Mouse (Mus musculus) CH12.LX (cell line): ENCODE measurements around the gene Yif1b.

Source experiments
- CTCF ChIP-seq, 2 experiments: IDR thresholded peaks in 1 of 2; conservative IDR thresholded peaks in 1 of 2; 2 replicates each; pipeline ENCODE4 v1.5.1; 2011 to 2012; ENCODE audit warnings: low read depth in 2 of 2, low read length in 2 of 2, improper control_type of control experiment in 1 of 2, inconsistent platforms in 1 of 2, mild to moderate bottlenecking in 1 of 2, moderate library complexity in 1 of 2
- SMC3 ChIP-seq: IDR thresholded peaks from 2 replicates; pipeline ENCODE4 v1.6.1; 2011; ENCODE audit warnings: low read depth, low read length, improper control_type of control experiment

- TF ChIP-seq SMC3 = no peak
- TF ChIP-seq CTCF (conservative IDR thresholded peaks at IDR 0.05 in 1 of 2, IDR thresholded peaks at IDR 0.05 in 1 of 2; ENCODE audit: low read depth in 2 of 2, low read length in 2 of 2) = no peak
Observed at GRCm38 (mm10) chr7:29294111-29294761, 56.1 kb downstream of the Yif1b start.
